Mouse (Mus musculus): ENCODE measurements around the gene Olfr1039.
"Not testable (repeated sequence)": the region's sequence is repeated elsewhere in the genome, so short reads cannot be mapped to it uniquely, and the experiment has no call there.

Gene Olfr1039

GRCm38 (mm10) chr2:86135828-86136227, at the start of gene Olfr1039:
Gene Olfr1039, minus strand, starts transcription at chr2:86135928.
- DNase-seq, result no peak

GRCm38 (mm10) chr2:86179950-86180349, 44.2 kb upstream of the Olfr1039 start:
- DNase-seq, result no peak

GRCm38 (mm10) chr2:86177720-86178119, 42.0 kb upstream of the Olfr1039 start, which contains the start of gene Olfr1044:
Gene Olfr1044, minus strand, starts transcription at chr2:86177820.
- DNase-seq, result no peak

GRCm38 (mm10) chr2:86175422-86175821, 39.7 kb upstream of the Olfr1039 start:
- not testable (repeated sequence) for DNase-seq

- no peak for DNase-seq
Measured at GRCm38 (mm10) chr2:86167422-86167821, 31.7 kb upstream of the Olfr1039 start, which contains the start of gene Olfr1043. Gene Olfr1043, minus strand, starts transcription at chr2:86167522.

GRCm38 (mm10) chr2:86161738-86162137, 26.0 kb upstream of the Olfr1039 start, which contains the start of gene Olfr1042:
Gene Olfr1042, minus strand, starts transcription at chr2:86161838.
- no peak for DNase-seq

- DNase-seq, result no peak
Measured at GRCm38 (mm10) chr2:86146632-86147031, 10.9 kb upstream of the Olfr1039 start, which contains the start of gene Olfr1040. Gene Olfr1040, minus strand, starts transcription at chr2:86146732.

- DNase-seq, result no peak
Measured at GRCm38 (mm10) chr2:86087285-86087684, 48.4 kb downstream of the Olfr1039 start, which contains the start of gene Olfr1037. Gene Olfr1037, minus strand, starts transcription at chr2:86087385.

- not testable (repeated sequence) for DNase-seq
Measured at GRCm38 (mm10) chr2:86080478-86080877, 55.2 kb downstream of the Olfr1039 start.
